Mouse (Mus musculus) hindbrain, embryonic 15.5 days (tissue): Measurements from ENCODE around the gene Macf1. TPM values are rescaled to one million over a fixed set of nuclear protein-coding genes. Genes with fewer than 3 reads are reported as not detected.

Experiments used
- ATAC-seq: fragments of 200-750 bp; cut with Nextera tagmentation; 2 replicates; pipeline ENCODE4 v1.8.0; 2017; ENCODE audit warnings: low read depth, moderate number of reproducible peaks, moderate TSS enrichment; ENCODE audit not compliant: low FRiP score
- H3K27ac ChIP-seq: fragments of 300-500 bp; sonication (generic); replicated peaks from 2 replicates; pipeline ENCODE4 v1.5.1; 2015; ENCODE audit warnings: mild to moderate bottlenecking, inconsistent platforms
- H3K27me3 ChIP-seq: fragments of 300-500 bp; sonication (generic); 2 replicates; pipeline ENCODE4 v1.6.1; 2015; ENCODE audit warnings: control low read depth, inconsistent platforms
- H3K36me3 ChIP-seq: fragments of 300-500 bp; sonication (generic); 2 replicates; pipeline ENCODE4 v1.6.1; 2015; ENCODE audit warnings: control low read depth, inconsistent platforms
- H3K4me1 ChIP-seq: fragments of 300-500 bp; sonication (generic); replicated peaks from 2 replicates; pipeline ENCODE4 v1.6.1; 2015; ENCODE audit warnings: control low read depth, inconsistent platforms
- H3K4me2 ChIP-seq: fragments of 300-500 bp; sonication (generic); 2 replicates; pipeline ENCODE4 v1.6.1; 2015; ENCODE audit warnings: moderate library complexity, mild to moderate bottlenecking, inconsistent platforms
- H3K4me3 ChIP-seq: fragments of 300-500 bp; sonication (generic); 2 replicates; pipeline ENCODE4 v1.5.1; 2015; ENCODE audit warnings: mild to moderate bottlenecking, inconsistent platforms
- H3K9ac ChIP-seq: fragments of 300-500 bp; sonication (generic); 2 replicates; pipeline ENCODE4 v1.6.1; 2015; ENCODE audit warnings: inconsistent platforms
- H3K9me3 ChIP-seq: fragments of 300-500 bp; sonication (generic); 2 replicates; pipeline ENCODE4 v1.6.1; 2016; ENCODE audit warnings: control low read depth, inconsistent platforms
- WGBS: fragments of 180-500 bp; shearing (Covaris S2); methylation state at CpG from one replicate; pipeline ENCODE4 v1.1.7; 2015; 5-methylcytosine and 5-hydroxymethylcytosine counted together
- polyA plus RNA-seq: library from polyadenylated mRNA; unstranded; fragments of >200 nt; fragmentation: Nextera tagmentation; extraction: Ambion mirVana; gene quantifications from 2 replicates; pipeline ENCODE4 v1.2.1, GENCODE M21; 2015

Macf1 gene
- polyA plus RNA-seq, 1 experiment from 2014 or later: 69.2 TPM

DNA sequence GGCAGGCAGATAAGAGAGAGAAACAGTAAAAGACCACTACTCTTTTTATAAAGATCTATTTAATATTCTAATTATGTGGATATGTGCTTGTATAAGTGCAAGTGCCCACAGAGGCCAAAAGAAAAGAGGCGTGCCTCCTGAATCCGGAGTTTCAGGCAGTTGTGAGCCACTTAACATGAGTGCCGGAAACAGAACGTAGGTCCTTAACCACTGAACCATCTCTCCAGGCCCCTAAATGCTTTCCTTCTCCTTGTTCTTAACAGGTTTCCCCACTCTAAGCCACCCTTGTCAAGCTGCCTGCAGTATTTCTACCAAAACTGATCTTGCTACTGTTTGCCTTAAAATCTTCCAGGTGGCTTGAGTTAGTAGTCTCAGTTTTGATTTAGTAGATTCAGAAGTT lies 123.3 kb downstream of the Macf1 start:
- Histone ChIP-seq H3K4me3 (no peak overlapping the region), H3K9ac (no peak overlapping the region), H3K4me1 (peaks cover 12% of the 10 kb centered on the region), H3K4me2 (no peak overlapping the region), H3K36me3 (no peaks in the 10 kb centered on the region), H3K9me3 (no peaks in the 10 kb centered on the region), H3K27me3 (no peaks in the 10 kb centered on the region), H3K27ac (no peak overlapping the region)
- 95% methylated on average over 4 of the region's 4 CpGs for WGBS
- ATAC-seq: no peak

DNA sequence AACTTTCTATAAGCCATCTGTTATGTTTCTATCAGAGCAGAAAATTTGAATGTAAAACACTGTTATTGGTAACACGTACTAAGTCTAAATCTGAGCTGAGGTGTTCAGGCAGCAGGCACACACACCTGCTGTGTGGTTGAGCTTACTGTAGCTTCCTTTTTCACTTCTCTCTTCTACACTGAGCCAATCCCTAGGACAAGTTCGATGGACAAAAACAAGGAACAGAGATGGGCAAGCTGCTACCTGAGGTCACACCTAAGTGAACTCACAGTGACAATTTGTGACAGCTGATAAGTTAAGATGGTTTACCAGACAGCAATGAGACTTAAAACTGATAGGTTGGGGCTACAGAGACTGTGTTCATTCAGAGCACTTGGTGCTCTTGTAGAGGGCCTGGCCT lies 125.7 kb downstream of the Macf1 start:
- Histone ChIP-seq H3K27me3 (no peaks in the 10 kb centered on the region), H3K4me2 (no peak overlapping the region), H3K4me1 (no peaks in the 10 kb centered on the region), H3K27ac (no peak overlapping the region), H3K36me3 (no peaks in the 10 kb centered on the region), H3K9ac (no peak overlapping the region), H3K4me3 (no peak overlapping the region), H3K9me3 (no peaks in the 10 kb centered on the region)
- 96% methylated on average over 2 of the region's 2 CpGs for WGBS
- no peak for ATAC-seq

DNA sequence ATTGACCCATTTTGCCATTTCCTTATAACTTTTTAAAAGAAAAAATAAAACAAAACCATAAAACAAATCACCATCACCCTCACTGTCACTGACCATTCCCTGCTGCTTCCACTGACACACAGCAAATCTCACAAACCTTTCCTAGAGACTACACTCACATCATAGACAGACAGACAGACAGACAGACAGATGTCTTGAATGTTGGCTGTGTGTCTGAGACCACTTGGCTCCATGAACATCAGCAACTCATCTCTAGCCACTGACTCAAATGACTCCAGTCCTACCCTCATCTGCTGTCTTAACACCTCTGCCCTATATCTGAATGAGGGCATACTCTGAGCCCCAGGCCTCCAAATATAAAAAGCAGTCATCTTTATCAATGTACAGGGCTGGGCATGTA lies 128.9 kb downstream of the Macf1 start:
- Histone ChIP-seq H3K9me3 (no peaks in the 10 kb centered on the region), H3K4me3 (no peak overlapping the region), H3K27me3 (no peaks in the 10 kb centered on the region), H3K4me2 (no peak overlapping the region), H3K27ac (no peak overlapping the region), H3K36me3 (no peaks in the 10 kb centered on the region), H3K4me1 (no peaks in the 10 kb centered on the region), H3K9ac (no peak overlapping the region)
- no peak for ATAC-seq

DNA sequence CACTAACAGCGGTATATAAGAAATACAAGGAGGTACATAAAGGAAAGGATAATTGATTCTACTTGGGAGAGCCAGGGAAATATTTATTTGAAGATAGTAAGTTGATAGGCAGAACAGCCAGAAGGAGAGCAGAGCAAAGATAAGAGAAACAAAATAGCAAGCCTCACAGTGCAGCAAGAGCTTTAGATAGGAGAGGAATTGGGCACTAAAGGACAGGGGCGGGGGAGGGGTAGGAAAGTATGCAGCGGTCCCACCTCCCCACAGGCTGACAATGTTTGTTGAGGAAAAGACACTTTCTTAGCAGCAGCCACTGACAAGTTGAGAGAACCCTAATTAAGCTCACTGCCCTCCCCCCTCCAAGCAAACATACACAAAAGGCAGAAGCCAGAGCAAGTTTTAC lies 131.5 kb downstream of the Macf1 start:
- Histone ChIP-seq H3K4me3 (no peak overlapping the region), H3K9ac (no peak overlapping the region), H3K4me2 (no peak overlapping the region), H3K9me3 (no peaks in the 10 kb centered on the region), H3K36me3 (no peaks in the 10 kb centered on the region; the same call in 1 of the 2 replicates), H3K4me1 (no peaks in the 10 kb centered on the region), H3K27me3 (no peaks in the 10 kb centered on the region), H3K27ac (no peak overlapping the region)
- 42% methylated on average over 3 of the region's 3 CpGs for WGBS
- ATAC-seq: no peak

DNA sequence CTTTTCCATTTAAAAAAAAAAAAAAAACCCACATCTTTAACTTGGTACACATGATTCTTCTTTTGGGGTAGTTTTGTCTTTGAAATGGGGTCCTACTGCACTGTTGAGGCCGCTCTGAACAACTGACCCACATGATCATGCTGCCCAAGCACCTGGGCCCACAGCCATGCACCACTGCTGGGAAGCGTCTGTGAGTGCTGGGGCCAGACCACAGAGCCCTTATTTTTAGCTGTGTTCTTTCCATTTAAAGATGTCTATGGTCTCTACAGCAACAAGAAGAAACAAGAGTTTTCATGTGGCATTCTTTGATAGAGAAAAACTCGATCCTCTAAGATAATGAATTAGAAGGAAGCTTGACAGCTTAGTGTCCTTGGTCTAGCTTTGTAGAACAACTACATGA lies 135.8 kb downstream of the Macf1 start:
- H3K36me3 ChIP-seq: peaks cover 2% of the 10 kb centered on the region; the same call in 1 of the 2 replicates
- no peak overlapping the region for H3K27ac ChIP-seq
- WGBS: 89% methylated on average over 3 of the region's 3 CpGs
- H3K4me3 ChIP-seq: no peak overlapping the region
- no peaks in the 10 kb centered on the region for H3K27me3 ChIP-seq
- H3K4me1 ChIP-seq: no peaks in the 10 kb centered on the region
- H3K4me2 ChIP-seq: no peak overlapping the region
- no peaks in the 10 kb centered on the region for H3K9me3 ChIP-seq
- H3K9ac ChIP-seq: no peak overlapping the region
- no peak for ATAC-seq

GRCm38 (mm10) chr4:123543691-123544090 lies 140.5 kb downstream of the Macf1 start:
- Histone ChIP-seq H3K4me3 (no peak overlapping the region), H3K4me2 (no peak overlapping the region), H3K4me1 (no peaks in the 10 kb centered on the region), H3K9ac (no peak overlapping the region), H3K9me3 (no peaks in the 10 kb centered on the region), H3K36me3 (peaks cover 2% of the 10 kb centered on the region; the same call in 1 of the 2 replicates), H3K27me3 (no peaks in the 10 kb centered on the region), H3K27ac (no peak overlapping the region)
- ATAC-seq: no peak

- 20% methylated on average over 1 of the region's 1 CpGs for WGBS
- Histone ChIP-seq H3K4me2 (no peak overlapping the region), H3K4me3 (no peak overlapping the region), H3K9me3 (no peaks in the 10 kb centered on the region), H3K27me3 (no peaks in the 10 kb centered on the region), H3K36me3 (peaks cover 6% of the 10 kb centered on the region; the same call in 1 of the 2 replicates), H3K4me1 (no peaks in the 10 kb centered on the region; the same call in 1 of the 2 replicates), H3K27ac (no peak overlapping the region), H3K9ac (no peak overlapping the region)
- peak; percentile 55; the same call in 1 of the 2 replicates for ATAC-seq
Measured at GRCm38 (mm10) chr4:123535271-123535670, 148.9 kb downstream of the Macf1 start.

DNA sequence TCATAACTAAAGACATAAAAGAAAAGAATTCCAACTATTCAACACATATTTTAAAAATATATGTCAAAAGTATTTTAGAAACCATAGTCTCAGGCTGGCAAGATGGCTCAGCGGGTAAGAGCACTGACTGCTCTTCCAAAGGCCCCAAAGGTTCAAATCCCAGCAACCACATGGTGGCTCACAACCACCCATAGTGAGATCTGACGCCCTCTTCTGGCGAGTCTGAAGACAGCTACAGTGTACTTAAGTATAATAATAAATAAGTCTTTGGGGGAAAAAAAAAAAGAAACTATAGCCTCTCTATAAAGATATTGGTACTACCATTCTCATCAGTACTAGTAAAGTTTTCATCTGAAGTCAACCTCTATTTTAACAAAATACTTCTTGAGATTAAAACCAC lies 152.2 kb downstream of the Macf1 start:
- no peaks in the 10 kb centered on the region for H3K9me3 ChIP-seq
- no peak overlapping the region for H3K4me2 ChIP-seq
- ATAC-seq: no peak
- H3K4me3 ChIP-seq: no peak overlapping the region
- 42% methylated on average over 3 of the region's 3 CpGs for WGBS
- H3K4me1 ChIP-seq: peaks cover 26% of the 10 kb centered on the region
- H3K27me3 ChIP-seq: no peaks in the 10 kb centered on the region
- no peak overlapping the region for H3K9ac ChIP-seq
- H3K27ac ChIP-seq: no peak overlapping the region
- no peaks in the 10 kb centered on the region for H3K36me3 ChIP-seq

GRCm38 (mm10) chr4:123530976-123531375 lies 153.2 kb downstream of the Macf1 start:
- peaks cover 37% of the 10 kb centered on the region for H3K4me1 ChIP-seq
- no peaks in the 10 kb centered on the region for H3K9me3 ChIP-seq
- ATAC-seq: no peak
- H3K9ac ChIP-seq: no peak overlapping the region
- no peak overlapping the region for H3K4me2 ChIP-seq
- no peaks in the 10 kb centered on the region for H3K27me3 ChIP-seq
- H3K36me3 ChIP-seq: no peaks in the 10 kb centered on the region
- no peak overlapping the region for H3K27ac ChIP-seq
- no peak overlapping the region for H3K4me3 ChIP-seq
- WGBS: 82% methylated on average over 6 of the region's 6 CpGs

- Histone ChIP-seq H3K27ac (peak overlapping the region; percentile 52), H3K9ac (no peak overlapping the region), H3K9me3 (no peaks in the 10 kb centered on the region), H3K27me3 (no peaks in the 10 kb centered on the region), H3K4me1 (peaks cover 52% of the 10 kb centered on the region), H3K4me2 (no peak overlapping the region), H3K4me3 (no peak overlapping the region), H3K36me3 (no peaks in the 10 kb centered on the region)
- WGBS: 53% methylated on average over 6 of the region's 6 CpGs
- ATAC-seq: no peak
Measured at GRCm38 (mm10) chr4:123529230-123529629, 154.9 kb downstream of the Macf1 start.

GRCm38 (mm10) chr4:123527607-123528010 lies 156.6 kb downstream of the Macf1 start:
- H3K27me3 ChIP-seq: no peaks in the 10 kb centered on the region
- WGBS: 8% methylated on average over 8 of the region's 8 CpGs

DNA sequence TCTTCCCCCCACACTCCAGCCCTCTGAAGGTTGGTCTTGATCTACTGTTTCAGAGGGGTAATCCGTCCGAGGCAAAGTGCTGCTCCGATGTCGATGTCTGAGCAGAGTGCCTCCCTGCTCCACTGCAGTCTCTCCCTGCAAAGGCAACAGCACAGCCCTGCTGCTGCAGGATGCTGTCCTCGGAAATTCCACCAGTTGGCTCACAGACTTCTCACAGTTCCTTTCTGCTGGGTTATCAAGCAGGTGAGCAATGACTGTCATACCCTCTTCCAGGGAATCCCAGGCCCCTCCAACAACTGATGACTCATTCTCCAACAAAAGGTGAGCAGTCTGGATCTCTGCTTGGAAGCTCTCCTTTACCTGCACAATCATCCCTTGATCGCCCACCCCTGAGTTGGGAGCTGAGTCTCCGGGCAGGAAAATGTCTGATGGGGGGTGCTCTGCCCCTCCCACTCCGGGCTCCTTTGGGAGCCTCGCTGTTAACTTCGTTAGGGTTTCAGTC lies 157.3 kb downstream of the Macf1 start:
- 32% methylated on average over 10 of the region's 10 CpGs for WGBS
- Histone ChIP-seq H3K4me2 (peak overlapping the region; percentile 63), H3K27me3 (no peaks in the 10 kb centered on the region), H3K27ac (peak overlapping the region; percentile 87), H3K4me3 (peak overlapping the region; percentile 34), H3K9me3 (no peaks in the 10 kb centered on the region), H3K36me3 (no peaks in the 10 kb centered on the region), H3K4me1 (peaks cover 70% of the 10 kb centered on the region), H3K9ac (peak overlapping the region; percentile 37)
- ATAC-seq: peak; percentile 55

More at GRCm38 (mm10) chr4:123527607-123528010, 156.6 kb downstream of the Macf1 start:
- no peaks in the 10 kb centered on the region for H3K36me3 ChIP-seq
- peak overlapping the region; percentile 34 for H3K4me3 ChIP-seq
- H3K9me3 ChIP-seq: no peaks in the 10 kb centered on the region
- H3K27ac ChIP-seq: peak overlapping the region; percentile 87
- ATAC-seq: peak; percentile 82
- peak overlapping the region; percentile 63 for H3K4me2 ChIP-seq
- peaks cover 69% of the 10 kb centered on the region for H3K4me1 ChIP-seq
- H3K9ac ChIP-seq: peak overlapping the region; percentile 37

DNA sequence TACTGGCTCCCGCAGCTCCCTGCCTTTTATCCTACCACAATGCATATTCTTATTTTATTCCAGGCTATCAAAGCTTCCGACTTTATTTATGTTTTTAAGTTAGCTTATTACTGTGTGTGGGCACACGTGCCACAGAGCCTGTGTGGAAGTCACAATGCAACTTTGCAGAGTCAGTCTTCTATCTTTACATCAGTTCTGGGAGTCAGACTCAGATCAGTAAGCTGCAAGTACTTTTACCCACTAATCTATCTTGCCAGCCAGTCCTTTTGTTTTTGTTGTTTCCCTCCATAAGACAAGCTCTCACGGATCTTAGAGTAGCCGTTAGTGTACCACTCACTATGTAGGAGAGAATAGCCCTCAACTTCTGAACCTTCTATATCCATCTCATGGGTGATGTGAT lies 159.4 kb downstream of the Macf1 start:
- H3K4me2 ChIP-seq: peak overlapping the region; percentile 63
- peaks cover 67% of the 10 kb centered on the region for H3K4me1 ChIP-seq
- no peak overlapping the region for H3K9ac ChIP-seq
- no peaks in the 10 kb centered on the region for H3K27me3 ChIP-seq
- no peak overlapping the region for H3K4me3 ChIP-seq
- H3K36me3 ChIP-seq: no peaks in the 10 kb centered on the region
- no peak for ATAC-seq
- H3K27ac ChIP-seq: no peak overlapping the region
- 81% methylated on average over 5 of the region's 5 CpGs for WGBS
- no peaks in the 10 kb centered on the region for H3K9me3 ChIP-seq
